Mouse (Mus musculus) heart, embryonic 13.5 days (tissue): ENCODE results near the gene Vmn2r93. TPM values are rescaled to one million over a fixed set of nuclear protein-coding genes. Genes with fewer than 3 reads are reported as not detected.

Experiments used
- ATAC-seq: fragments of 200-750 bp; cut with Nextera tagmentation; 2 replicates; pipeline ENCODE4 v1.8.0; 2017; ENCODE audit warnings: moderate TSS enrichment; ENCODE audit not compliant: insufficient number of reproducible peaks, low FRiP score, low TSS enrichment; ENCODE audit errors: extremely low read depth
- H3K27ac ChIP-seq: fragments of 300-500 bp; sonication (generic); replicated peaks from 2 replicates; pipeline ENCODE4 v1.5.1; 2015; ENCODE audit warnings: moderate library complexity, mild to moderate bottlenecking, inconsistent platforms
- H3K27me3 ChIP-seq: fragments of 300-500 bp; sonication (generic); replicated peaks from 2 replicates; pipeline ENCODE4 v1.6.1; 2015; ENCODE audit warnings: mild to moderate bottlenecking, inconsistent platforms
- H3K36me3 ChIP-seq: fragments of 300-500 bp; sonication (generic); 2 replicates; pipeline ENCODE4 v1.6.1; 2015; ENCODE audit warnings: mild to moderate bottlenecking, inconsistent platforms
- H3K4me1 ChIP-seq: fragments of 300-500 bp; sonication (generic); 2 replicates; pipeline ENCODE4 v1.6.1; 2015; ENCODE audit warnings: inconsistent platforms
- H3K4me2 ChIP-seq: fragments of 300-500 bp; sonication (generic); 2 replicates; pipeline ENCODE4 v1.6.1; 2015; ENCODE audit warnings: inconsistent platforms, mild to moderate bottlenecking, moderate library complexity
- H3K4me3 ChIP-seq: fragments of 300-500 bp; sonication (generic); 2 replicates; pipeline ENCODE4 v1.5.1; 2015; ENCODE audit warnings: moderate library complexity, mild to moderate bottlenecking, inconsistent platforms
- H3K9ac ChIP-seq: fragments of 300-500 bp; sonication (generic); 2 replicates; pipeline ENCODE4 v1.6.1; 2015; ENCODE audit warnings: inconsistent platforms, mild to moderate bottlenecking, moderate library complexity
- H3K9me3 ChIP-seq: fragments of 300-500 bp; sonication (generic); 2 replicates; pipeline ENCODE4 v1.6.1; 2016; ENCODE audit warnings: inconsistent platforms
- WGBS: fragments of 180-500 bp; shearing (Covaris S2); methylation state at CpG from one replicate; pipeline ENCODE4 v1.1.7; 2015; ENCODE audit warnings: mixed read lengths; 5-methylcytosine and 5-hydroxymethylcytosine counted together
- polyA plus RNA-seq: library from polyadenylated mRNA; unstranded; fragments of >200 nt; fragmentation: Nextera tagmentation; extraction: Ambion mirVana; gene quantifications from 2 replicates; pipeline ENCODE4 v1.2.1, GENCODE M21; 2015

The Vmn2r93 gene
- not detected in 2 replicates for polyA plus RNA-seq

- no peak within 1 kb of the TSS for H3K9ac ChIP-seq
- 41% methylated on average over 1 of the region's 1 CpGs for WGBS
These were observed at the start of gene Vmn2r93 for GRCm38 (mm10) chr17:18297799-18298198. Gene Vmn2r93 (plus strand): TSS chr17:18298099.

GRCm38 (mm10) chr17:18277656-18278055, 20.2 kb upstream of the Vmn2r93 start, which contains the start of gene Vmn2r94:
Gene Vmn2r94 (minus strand): TSS chr17:18277756.
- Histone ChIP-seq H3K4me2 (no peak within 1 kb of the TSS), H3K4me1 (no peaks in the 10 kb centered on the region), H3K27me3 (no peaks in the 10 kb centered on the region), H3K27ac (no peak within 1 kb of the TSS), H3K36me3 (no peaks in the 10 kb centered on the region), H3K9me3 (peaks cover 19% of the 10 kb centered on the region; the same call in 1 of the 2 replicates), H3K9ac (no peak within 1 kb of the TSS), H3K4me3 (no peak within 1 kb of the TSS)
- no peak for ATAC-seq
- WGBS: 45% methylated on average over 2 of the region's 2 CpGs

More at GRCm38 (mm10) chr17:18297799-18298198, at the start of gene Vmn2r93:
- Histone ChIP-seq H3K27ac (no peak within 1 kb of the TSS), H3K4me3 (no peak within 1 kb of the TSS), H3K9me3 (peaks cover 6% of the 10 kb centered on the region), H3K4me1 (no peaks in the 10 kb centered on the region), H3K27me3 (no peaks in the 10 kb centered on the region), H3K4me2 (no peak within 1 kb of the TSS), H3K36me3 (no peaks in the 10 kb centered on the region)
- no peak for ATAC-seq

DNA sequence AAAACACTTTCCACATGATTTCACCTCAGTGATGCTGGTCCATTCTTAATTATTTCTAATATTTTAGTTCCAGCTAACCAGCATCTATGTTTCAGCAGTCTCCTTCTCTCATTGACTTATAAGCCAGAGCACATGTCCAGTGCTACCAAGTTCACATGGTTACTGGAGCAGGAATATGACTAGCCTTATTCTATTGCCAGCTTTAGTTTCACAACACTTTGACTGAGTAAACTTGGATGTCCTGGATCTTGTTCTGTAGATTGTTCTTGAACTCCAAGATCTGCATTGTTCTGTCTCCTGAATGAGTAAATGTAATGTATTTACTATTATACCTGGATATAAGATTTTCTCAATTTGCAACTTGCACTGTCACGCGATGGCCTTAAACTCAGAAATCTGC, 25.1 kb downstream of the Vmn2r93 start:
- no peaks in the 10 kb centered on the region for H3K4me1 ChIP-seq
- H3K4me2 ChIP-seq: no peak overlapping the region
- no peak overlapping the region for H3K4me3 ChIP-seq
- no peaks in the 10 kb centered on the region for H3K27me3 ChIP-seq
- 92% methylated on average over 2 of the region's 2 CpGs for WGBS
- no peak overlapping the region for H3K27ac ChIP-seq
- no peaks in the 10 kb centered on the region for H3K36me3 ChIP-seq
- ATAC-seq: no peak
- peaks cover 14% of the 10 kb centered on the region for H3K9me3 ChIP-seq
- H3K9ac ChIP-seq: no peak overlapping the region

DNA sequence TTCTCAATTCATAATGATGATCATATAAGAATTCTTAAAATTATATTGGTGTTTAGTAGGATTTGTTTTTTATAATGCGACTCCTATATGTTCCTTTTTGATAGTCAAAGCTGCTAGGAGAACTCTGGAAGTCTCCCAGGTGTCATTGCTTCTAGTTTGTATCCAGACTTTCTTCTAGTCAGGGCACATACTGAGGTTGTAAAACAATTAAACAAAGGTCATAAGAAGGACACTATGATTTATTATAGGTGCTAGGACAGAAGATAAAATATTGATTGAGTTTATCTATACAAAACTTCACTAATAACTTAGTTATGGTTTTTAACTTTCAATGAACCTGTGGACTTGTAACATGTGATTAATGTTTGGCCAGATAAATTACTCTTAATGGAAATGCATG, 62.1 kb downstream of the Vmn2r93 start:
- Histone ChIP-seq H3K4me2 (no peak overlapping the region), H3K9ac (no peak overlapping the region), H3K27me3 (no peaks in the 10 kb centered on the region), H3K27ac (no peak overlapping the region), H3K9me3 (peaks cover 15% of the 10 kb centered on the region), H3K4me3 (no peak overlapping the region), H3K36me3 (no peaks in the 10 kb centered on the region), H3K4me1 (no peaks in the 10 kb centered on the region)
- 48% methylated on average over 1 of the region's 1 CpGs for WGBS
- ATAC-seq: no peak

DNA sequence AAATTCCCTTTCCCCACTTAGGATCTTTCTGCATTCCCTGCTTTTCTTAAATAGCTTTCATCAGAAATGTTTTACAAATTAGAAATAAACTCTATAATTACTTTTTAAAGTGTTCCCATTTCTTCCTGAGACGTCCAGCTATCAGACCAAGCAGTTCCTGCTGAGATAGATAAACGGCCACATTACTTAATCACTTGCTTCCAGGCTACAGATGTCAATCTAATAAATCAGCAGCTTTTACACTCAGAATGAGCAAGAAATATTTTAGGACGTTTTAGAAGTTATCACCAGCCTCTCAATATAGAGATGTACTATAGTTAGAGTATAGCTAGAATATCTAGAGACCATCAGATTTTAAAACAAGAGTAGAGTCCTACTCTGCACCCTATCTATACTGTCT, 62.7 kb downstream of the Vmn2r93 start:
- H3K4me1 ChIP-seq: no peaks in the 10 kb centered on the region
- WGBS: 31% methylated on average over 3 of the region's 3 CpGs
- H3K9me3 ChIP-seq: peaks cover 17% of the 10 kb centered on the region
- H3K9ac ChIP-seq: no peak overlapping the region
- H3K27me3 ChIP-seq: no peaks in the 10 kb centered on the region
- H3K27ac ChIP-seq: no peak overlapping the region
- no peaks in the 10 kb centered on the region for H3K36me3 ChIP-seq
- no peak overlapping the region for H3K4me2 ChIP-seq
- H3K4me3 ChIP-seq: no peak overlapping the region
- ATAC-seq: no peak

Other genes with a start within 250 kb of the Vmn2r93 start
- not detected in 2 replicates for gene Vmn2r124, start 248.7 kb upstream of the Vmn2r93 start, polyA plus RNA-seq
- not detected in 2 replicates for gene Vmn2r91, start 213.1 kb upstream of the Vmn2r93 start, polyA plus RNA-seq
- not detected in 2 replicates for gene Vmn2r92, start 146.2 kb upstream of the Vmn2r93 start, polyA plus RNA-seq
- gene Vmn2r94, start 20.3 kb upstream of the Vmn2r93 start, polyA plus RNA-seq: not detected in 2 replicates
- not detected in 2 replicates for gene Vmn2r95, start 126.0 kb downstream of the Vmn2r93 start, polyA plus RNA-seq